Mouse (Mus musculus): ENCODE measurements around the gene Zscan4-ps1.
"Not testable (repeated sequence)": the region's sequence is repeated elsewhere in the genome, so short reads cannot be mapped to it uniquely, and the experiment has no call there.

- TF ChIP-seq CTCF (IDR thresholded peaks at IDR 0.05; ENCODE audit: low read depth, low read length); POLR2A (IDR thresholded peaks at IDR 0.05; ENCODE audit: borderline replicate concordance, low read depth, low read length): not testable (repeated sequence)
Observed at GRCm38 (mm10) chr7:11069591-11069990, at the start of gene Zscan4-ps1.

Measured in bone marrow macrophage, adult 2 months (primary cell).